ENCODE assay signal across 9 mouse cellular contexts in genomic region chr11:98296277-98296676, GRCm38 (mm10). TPM values are rescaled to one million over a fixed set of nuclear protein-coding genes. Genes with fewer than 3 reads are reported as not detected.
DNase-seq lines count a peak whose midpoint lies in the region; ATAC-seq and TF ChIP-seq lines count a peak whose summit lies in the region.
"Had no signal": no experiment of that assay in that cellular context is flagged by ENCODE, and none has a peak within 500 bp of the region (broad histone marks: within the 10 kb centered on the region; RNA-seq: fewer than 3 reads in every experiment).

No protein-coding gene starts in this region.

- no peak overlapping the region for H3K4me2 ChIP-seq in kidney, postnatal 0 days (ENCODE audit: low read length)

- H3K4me3 ChIP-seq in gastrocnemius, adult 2 months: no peak overlapping the region
- peak overlapping the region; percentile 51; the same call in 1 of the 2 replicates for H3K4me3 ChIP-seq in E14TG2a.4 (replicated peaks; ENCODE audit: low read length)
- no peak overlapping the region for H3K4me3 ChIP-seq in kidney, postnatal 0 days (replicated peaks; ENCODE audit: low read depth, low read length)

- H3K27ac ChIP-seq in gastrocnemius, adult 2 months: no peak overlapping the region
- H3K27ac ChIP-seq in kidney, postnatal 0 days: no peak overlapping the region

- no peaks in the 10 kb centered on the region for H3K9me3 ChIP-seq in E14TG2a.4 (ENCODE audit: low read length)
- H3K9me3 ChIP-seq in kidney, postnatal 0 days (replicated peaks; ENCODE audit: low read length): no peaks in the 10 kb centered on the region

- intact Hi-C loops in gastrocnemius, adult 2 months (cut with DNase I): no loop called here

- 13% methylated on average over 5 of the region's 5 CpGs for WGBS in kidney, postnatal 0 days

- peaks cover 71% of the 10 kb centered on the region for H3K4me1 ChIP-seq in E14TG2a.4 (replicated peaks; ENCODE audit: low read depth, low read length)
- H3K4me1 ChIP-seq in kidney, postnatal 0 days (replicated peaks; ENCODE audit: insufficient read depth, low read length): peaks cover 4% of the 10 kb centered on the region

- no peak for DNase-seq in gastrocnemius, adult 2 months
- no peak for DNase-seq in gastrocnemius, postnatal 10 days
- peak; percentile 81 for DNase-seq in embryo, embryonic 11 days
- DNase-seq in kidney, postnatal 0 days (ENCODE audit: low spot score): peak; percentile 75
- peak; percentile 67 for DNase-seq in mesoderm, embryonic 11.5 days (ENCODE audit: low read depth, low spot score)
- DNase-seq in urinary bladder, postnatal 36 days (ENCODE audit: low spot score in 2 of 2): no peak
- no peak for DNase-seq in spleen, adult 18-20 months

- no peaks in the 10 kb centered on the region for H3K36me3 ChIP-seq in E14TG2a.4 (ENCODE audit: insufficient read depth, low read length)
- no peaks in the 10 kb centered on the region for H3K36me3 ChIP-seq in kidney, postnatal 0 days (ENCODE audit: insufficient read depth, low read length)

- ATAC-seq in kidney, postnatal 0 days (replicated peaks; ENCODE audit: low FRiP score, low read depth): no peak

- H3K27me3 ChIP-seq in E14TG2a.4 (ENCODE audit: insufficient read depth, low read length): peaks cover 25% of the 10 kb centered on the region
- no peaks in the 10 kb centered on the region for H3K27me3 ChIP-seq in kidney, postnatal 0 days (ENCODE audit: insufficient read depth, low read length)

- no peak overlapping the region for H3K9ac ChIP-seq in kidney, postnatal 0 days (ENCODE audit: low read depth, low read length)

- TF ChIP-seq CTCF in gastrocnemius, adult 2 months (IDR thresholded peaks at IDR 0.05): peak; percentile 43
- peak; percentile 67 for TF ChIP-seq CTCF in E14TG2a.4 (conservative IDR thresholded peaks at IDR 0.05; ENCODE audit: low read length)
- peak; percentile 70 for TF ChIP-seq CTCF in kidney, postnatal 0 days (IDR thresholded peaks at IDR 0.05; ENCODE audit: low read depth)

RNA-seq across cellular contexts. Expression of gene Neurod2, which starts 33.2 kb away (rescaled TPM):
- not detected for total RNA-seq in gastrocnemius, adult 2 months (2021)
- not detected for total RNA-seq in gastrocnemius, postnatal 10 days (2021)
- polyA plus RNA-seq in kidney, postnatal 0 days (2015; fragmentation: Nextera tagmentation; extraction: Ambion mirVana): not detected in 2 replicates
- total RNA-seq: heart, postnatal 14 days had no signal

RNA-seq across cellular contexts. Expression of gene Ppp1r1b, which starts 51.9 kb away (rescaled TPM):
- total RNA-seq in gastrocnemius, adult 2 months (2021): not detected
- total RNA-seq in gastrocnemius, postnatal 10 days (2021): under 1 TPM; 0.35 to 0.70 TPM
- polyA plus RNA-seq in kidney, postnatal 0 days (2015; fragmentation: Nextera tagmentation; extraction: Ambion mirVana): 12.1 and 12.3 TPM in 2 replicates

Comparison
In these comparisons a context has a peak if more than half of its experiments do, and no peak if none do; other contexts are left out.
1. DNase-seq: peak in embryo, embryonic 11 days (single experiment), kidney, postnatal 0 days (single experiment) and mesoderm, embryonic 11.5 days (single experiment); none in gastrocnemius, adult 2 months (single experiment), gastrocnemius, postnatal 10 days (single experiment), urinary bladder, postnatal 36 days (0 of 2) and spleen, adult 18-20 months (0 of 2).
2. Peak in every context shown above with its lines, with median percentiles within 50 percentile points of each other: CTCF ChIP-seq.